Mouse (Mus musculus): ENCODE results near the gene Med27. TPM values are rescaled to one million over a fixed set of nuclear protein-coding genes. Genes with fewer than 3 reads are reported as not detected.
A peak's percentile ranks its signal among the peaks of the same experiment; 100 is the strongest.

Gene Med27
- 10 to 100 TPM; 30.7 to 32.3 TPM for polyA plus RNA-seq (2017; shearing (Covaris generic))

GRCm38 (mm10) chr2:29346629-29347271 lies at the start of gene Med27:
Gene Med27 (plus strand): TSS chr2:29346819.
- ATAC-seq: peak; percentile 99

GRCm38 (mm10) chr2:29309966-29310365 lies 36.7 kb upstream of the Med27 start:
- no peak for ATAC-seq

GRCm38 (mm10) chr2:29312058-29312457 lies 34.6 kb upstream of the Med27 start:
- no peak for ATAC-seq

GRCm38 (mm10) chr2:29317906-29318470 lies 28.6 kb upstream of the Med27 start:
- ATAC-seq: no peak

GRCm38 (mm10) chr2:29318596-29318995 lies 28.0 kb upstream of the Med27 start:
- ATAC-seq: no peak

GRCm38 (mm10) chr2:29320229-29320751 lies 26.3 kb upstream of the Med27 start:
- ATAC-seq: no peak

- no peak for ATAC-seq
These were observed 25.8 kb upstream of the Med27 start for GRCm38 (mm10) chr2:29320780-29321179.

GRCm38 (mm10) chr2:29324456-29324855 lies 22.2 kb upstream of the Med27 start:
- ATAC-seq: no peak

GRCm38 (mm10) chr2:29330471-29330870 lies 16.1 kb upstream of the Med27 start:
- ATAC-seq: no peak

- no peak for ATAC-seq
These were observed 8.2 kb upstream of the Med27 start for GRCm38 (mm10) chr2:29338396-29338795.

- ATAC-seq: no peak
These were observed 12.2 kb downstream of the Med27 start for GRCm38 (mm10) chr2:29358696-29359375.

GRCm38 (mm10) chr2:29360956-29361355 lies 14.3 kb downstream of the Med27 start:
- no peak for ATAC-seq

GRCm38 (mm10) chr2:29365000-29365695 lies 18.5 kb downstream of the Med27 start:
- ATAC-seq: no peak

- ATAC-seq: no peak
These were observed 22.1 kb downstream of the Med27 start for GRCm38 (mm10) chr2:29368730-29369129.

GRCm38 (mm10) chr2:29372176-29372575 lies 25.6 kb downstream of the Med27 start:
- ATAC-seq: no peak

- no peak for ATAC-seq
These were observed 35.1 kb downstream of the Med27 start for GRCm38 (mm10) chr2:29381683-29382082.

GRCm38 (mm10) chr2:29382583-29382982 lies 36.0 kb downstream of the Med27 start:
- ATAC-seq: no peak

GRCm38 (mm10) chr2:29383133-29383532 lies 36.5 kb downstream of the Med27 start:
- no peak for ATAC-seq

- ATAC-seq: no peak
These were observed 38.8 kb downstream of the Med27 start for GRCm38 (mm10) chr2:29385405-29385804.

- no peak for ATAC-seq
These were observed 40.6 kb downstream of the Med27 start for GRCm38 (mm10) chr2:29387268-29387667.

- peak; percentile 91 for ATAC-seq
These were observed 42.3 kb downstream of the Med27 start for GRCm38 (mm10) chr2:29388937-29389336.

GRCm38 (mm10) chr2:29391086-29391485 lies 44.5 kb downstream of the Med27 start:
- no peak for ATAC-seq

GRCm38 (mm10) chr2:29391996-29392395 lies 45.4 kb downstream of the Med27 start:
- no peak for ATAC-seq

All from CD4-positive, CD25-positive, alpha-beta regulatory T cell, adult 4 months (primary cell).